Mouse (Mus musculus) kidney, adult 9 months (tissue): ENCODE measurements at regions not wholly inside any gene's neighbourhood (a gene's known extent, or its start where the extent isn't known, plus 50 kb on each side); places are given as distances from the start of the nearest gene placed in this dataset.

ENCODE experiments used
- DNase-seq: peaks from one replicate; pipeline ENCODE4 v3.0.0; 2022

DNA sequence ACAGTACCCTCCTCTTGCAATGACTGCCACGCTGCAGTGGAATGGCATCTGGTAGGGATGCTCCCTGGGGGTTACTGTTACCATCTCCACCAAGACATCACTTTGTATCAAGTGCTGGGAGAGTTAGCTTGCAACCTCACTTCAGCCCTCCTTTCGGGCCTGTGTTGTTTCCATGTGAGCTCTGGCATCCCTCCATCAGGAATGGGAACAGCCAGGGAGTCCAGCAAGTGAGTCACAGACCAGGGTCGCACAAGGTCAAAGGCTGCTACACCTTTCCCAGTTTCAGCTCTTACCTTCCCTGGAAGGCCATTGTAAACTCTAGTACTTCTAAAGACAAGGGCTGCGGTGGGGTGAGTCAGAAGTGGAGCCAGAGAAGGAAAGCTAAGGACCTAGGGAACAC lies 302.3 kb upstream of the Klf3 start:
- DNase-seq: peak; percentile 23

DNA sequence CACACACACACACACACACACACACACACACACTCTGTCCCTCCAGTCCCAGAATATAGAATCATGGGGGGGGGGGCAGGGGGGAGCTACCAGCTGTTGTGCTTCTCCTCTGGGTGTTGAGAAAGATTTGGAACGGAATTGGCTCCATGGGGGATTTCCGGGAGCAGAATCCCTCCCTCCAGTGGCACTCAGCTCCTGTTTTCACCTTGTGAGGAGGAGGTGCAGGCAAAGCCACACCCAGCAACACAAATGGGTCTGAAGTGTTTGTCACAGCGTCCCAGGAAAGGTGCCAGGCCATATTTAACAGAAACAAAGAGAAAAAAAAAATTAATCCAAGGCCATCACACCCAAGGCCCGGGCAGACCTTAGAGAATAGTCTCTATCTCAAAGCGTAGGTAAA lies 301.4 kb upstream of the Klf3 start:
- DNase-seq: no peak

DNA sequence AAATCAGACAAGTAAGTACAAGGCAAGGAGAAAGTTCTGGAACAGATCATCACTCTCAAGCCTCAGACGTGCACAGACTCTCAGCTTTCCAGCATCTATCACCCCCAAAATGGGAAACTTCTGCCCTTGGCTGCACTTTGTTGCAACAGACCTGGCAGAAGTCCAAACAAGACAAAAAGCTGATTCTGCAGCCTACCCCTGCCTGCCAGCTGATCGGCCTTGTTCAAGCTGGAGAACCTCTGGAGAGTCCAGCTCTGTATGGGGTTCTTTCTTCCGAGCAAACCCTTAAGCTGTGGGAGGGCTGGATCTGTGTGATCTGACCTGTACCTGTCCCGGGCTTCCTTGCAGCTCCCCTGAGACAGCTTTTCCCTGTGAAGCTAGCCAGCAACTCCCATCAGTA lies 299.7 kb upstream of the Klf3 start:
- DNase-seq: peak; percentile 64

DNA sequence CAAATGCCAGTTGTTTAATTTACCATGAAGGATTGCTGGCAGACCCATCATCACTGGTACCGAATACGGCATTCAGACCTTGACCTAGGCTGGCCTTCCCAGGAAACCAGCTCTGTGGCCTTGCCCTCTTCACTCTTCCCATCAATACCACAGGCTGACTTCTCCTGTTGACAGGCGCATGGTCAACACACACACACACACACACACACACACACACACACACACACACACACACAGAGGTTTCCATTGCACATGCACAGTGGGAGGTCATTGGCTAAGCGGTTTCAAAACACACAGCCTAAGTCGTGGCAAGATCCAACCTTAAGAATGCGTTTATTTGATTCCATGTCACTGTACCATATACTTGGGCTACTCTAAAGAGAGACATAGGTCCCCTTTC lies 298.7 kb upstream of the Klf3 start:
- peak; percentile 19 for DNase-seq

DNA sequence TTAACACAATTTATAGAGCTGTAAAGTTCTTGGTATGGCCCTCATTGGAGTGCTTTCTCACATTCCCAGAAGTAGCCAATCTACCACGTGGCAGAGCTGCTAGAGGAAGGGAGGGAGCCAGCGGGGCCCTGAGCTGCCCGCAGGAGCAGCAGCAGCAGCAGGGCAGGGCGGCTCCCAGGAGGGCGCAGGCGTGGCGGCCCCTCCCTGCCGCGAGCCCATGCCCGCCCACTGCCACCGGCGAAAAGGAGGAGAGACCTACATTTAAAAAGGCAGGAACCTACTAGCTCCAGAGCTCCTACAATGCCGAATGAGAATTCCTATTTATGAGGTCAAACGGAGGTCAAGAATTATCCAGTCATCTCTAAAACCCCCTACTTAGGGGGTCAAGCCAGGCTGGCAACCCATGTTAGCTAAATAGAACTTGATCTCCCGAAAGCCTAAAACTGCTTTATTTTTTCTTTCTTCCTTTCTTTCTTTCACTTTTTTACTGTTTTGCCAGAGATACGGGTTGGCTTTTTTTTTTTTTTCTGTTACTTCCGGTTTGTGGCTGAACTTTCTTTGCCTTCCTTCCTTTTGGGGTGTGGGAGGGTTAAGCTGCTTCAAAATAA lies 297.9 kb upstream of the Klf3 start:
- peak; percentile 85 for DNase-seq

DNA sequence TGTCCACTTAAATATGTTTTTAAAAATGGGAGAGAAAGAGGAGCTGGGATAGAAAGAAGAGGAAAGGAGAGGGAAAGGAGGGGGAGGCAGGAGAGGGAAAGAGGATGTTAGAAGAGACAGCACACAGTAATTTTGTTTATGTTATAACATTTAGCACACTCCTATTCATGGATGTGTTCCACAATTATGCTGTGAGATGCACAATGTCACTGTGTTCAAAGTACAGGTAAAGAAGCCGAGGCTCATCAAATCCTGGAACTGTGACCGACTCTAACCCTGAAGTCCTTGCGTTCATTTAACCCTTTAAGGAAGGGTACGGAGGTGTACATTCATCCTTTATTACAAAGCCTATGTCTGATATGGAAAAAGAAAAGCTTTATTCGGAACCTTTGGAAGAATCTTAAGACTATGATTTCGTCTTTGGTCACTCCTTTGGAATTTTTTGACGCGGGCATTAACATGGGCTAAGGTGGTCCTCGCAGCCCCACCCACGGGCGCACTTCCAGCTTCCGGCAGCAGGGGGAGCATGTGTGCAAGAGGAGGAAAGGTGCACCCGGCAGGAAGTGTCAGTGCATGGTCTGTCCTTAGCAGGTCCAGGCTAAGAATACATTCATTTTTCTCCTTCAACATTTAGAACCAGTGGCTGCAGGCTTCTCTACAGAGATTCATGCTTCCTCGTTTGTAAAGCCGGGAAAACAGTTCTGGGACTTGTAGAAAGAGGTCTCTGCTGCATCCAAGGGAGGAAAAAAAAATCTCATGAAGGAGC lies 297.2 kb upstream of the Klf3 start:
- DNase-seq: peak; percentile 89

DNA sequence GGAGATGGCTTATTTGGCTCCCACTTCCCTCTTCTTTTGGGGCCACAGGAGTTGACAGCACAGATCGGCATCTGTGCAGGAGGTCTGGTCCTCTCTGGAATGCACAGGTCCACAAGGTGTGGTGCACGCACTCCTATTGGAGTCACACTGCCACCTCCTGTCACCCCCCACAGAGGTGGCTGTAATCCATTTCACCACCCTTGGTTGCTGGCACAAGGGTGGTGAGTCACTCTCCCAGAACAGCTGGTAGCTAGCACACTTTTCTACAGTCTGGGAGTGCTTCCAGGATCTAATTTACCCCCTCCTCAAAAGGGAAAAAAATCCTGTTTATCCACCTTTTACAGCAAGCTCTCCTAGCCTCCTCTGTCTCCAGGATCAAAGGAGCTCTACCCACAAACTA lies 294.6 kb upstream of the Klf3 start:
- peak; percentile 26 for DNase-seq

DNA sequence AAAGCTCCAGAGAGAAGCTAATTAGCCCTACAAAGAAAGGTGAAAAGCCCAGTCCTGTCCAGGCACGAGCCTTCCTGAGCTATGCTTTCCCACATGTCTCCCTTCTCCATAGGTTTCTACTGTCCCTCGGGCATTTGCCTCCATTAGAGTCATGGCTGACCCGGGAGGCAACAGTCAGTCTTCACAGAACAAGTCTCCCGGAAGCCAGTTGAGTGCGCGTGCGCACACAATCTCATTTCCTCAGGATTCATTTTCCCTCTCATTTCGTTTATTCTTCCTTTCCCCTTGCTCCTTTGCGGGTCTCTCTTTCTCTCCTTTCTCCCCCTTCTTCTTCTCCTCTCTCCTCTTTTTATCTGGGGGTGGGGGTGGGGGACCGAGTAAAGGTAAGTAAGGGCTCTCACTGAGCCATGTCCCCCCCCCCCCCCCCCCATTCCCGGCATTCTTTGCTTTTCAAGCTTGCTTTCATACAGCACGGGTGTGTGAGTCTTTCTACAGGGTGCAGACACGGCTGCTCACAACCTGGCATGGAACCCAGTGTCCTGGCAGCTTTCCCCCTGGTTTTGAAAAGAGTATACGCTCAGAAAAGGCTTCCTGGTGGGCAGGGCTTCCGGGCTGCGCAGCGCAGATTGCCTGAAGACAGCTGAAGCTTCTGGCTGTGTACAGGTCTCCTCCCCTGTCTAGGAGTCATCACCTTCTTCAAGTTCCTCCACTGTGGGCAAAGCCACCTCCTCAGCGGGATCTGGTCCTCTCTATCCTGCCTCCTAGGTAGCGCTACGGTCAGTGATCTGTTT lies 289.8 kb upstream of the Klf3 start:
- DNase-seq: no peak

DNA sequence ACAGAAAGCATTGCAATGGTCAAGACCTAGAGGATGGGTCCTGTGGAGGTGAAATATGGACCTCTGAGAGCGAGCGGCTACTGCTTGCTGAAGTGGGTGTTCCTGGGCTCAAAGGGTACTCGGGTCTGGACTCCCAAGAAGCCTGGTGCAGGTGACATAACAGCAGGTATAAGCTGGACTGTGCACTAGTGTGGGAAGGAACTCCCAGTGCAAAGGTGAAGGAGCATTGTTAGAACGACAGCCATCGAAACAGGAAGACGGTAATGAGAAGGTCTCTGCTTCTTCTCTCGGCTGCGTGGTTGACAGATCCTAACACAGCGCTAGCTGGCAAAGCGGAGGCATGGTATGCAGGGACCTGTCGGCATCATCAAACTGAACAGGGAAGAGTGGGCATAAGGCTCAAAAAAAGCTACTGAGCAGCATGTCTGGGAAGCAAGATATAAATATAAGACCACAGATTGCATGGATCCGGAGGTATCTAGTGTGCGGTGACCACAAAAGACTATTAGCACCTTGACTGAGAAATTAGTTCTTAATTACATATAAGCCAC lies 287.0 kb upstream of the Klf3 start:
- peak; percentile 62 for DNase-seq

DNA sequence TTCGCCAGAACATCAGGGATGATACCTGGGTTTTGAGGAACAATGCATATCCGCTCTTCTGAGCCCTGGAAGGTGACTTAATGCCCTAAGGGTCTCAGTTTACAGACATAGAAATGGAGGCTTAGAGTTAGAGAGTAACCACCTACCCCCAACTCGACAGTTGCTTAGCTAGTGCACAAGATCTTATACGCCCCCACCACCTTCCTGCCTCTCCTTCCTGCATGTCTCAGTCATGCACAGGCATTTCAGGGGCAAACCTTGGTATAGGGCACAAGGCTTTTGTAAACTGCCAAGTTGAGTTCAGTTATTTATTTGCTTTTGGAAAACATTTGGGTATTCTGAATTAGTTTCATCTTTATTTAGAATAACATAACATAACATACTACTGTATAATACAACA lies 285.9 kb upstream of the Klf3 start:
- no peak for DNase-seq

DNA sequence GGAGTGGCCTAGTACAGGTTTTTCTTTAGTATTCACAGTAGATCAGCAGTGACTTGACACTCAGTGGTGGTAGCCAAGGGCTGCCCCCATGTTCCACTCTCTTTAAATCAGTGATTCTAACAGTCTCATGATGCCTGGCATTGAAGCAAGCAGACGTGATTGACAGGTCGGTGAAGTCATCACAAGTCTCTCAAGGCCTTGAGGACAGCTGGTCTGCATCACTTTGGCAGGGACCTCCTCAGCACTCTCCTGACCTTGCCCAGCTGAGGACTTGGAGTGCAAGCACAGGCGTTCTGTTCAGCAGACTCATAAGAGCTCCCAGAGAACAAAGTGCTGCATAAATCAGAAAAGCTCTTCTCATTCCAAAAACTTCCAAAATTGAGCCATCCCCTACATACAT lies 285.4 kb upstream of the Klf3 start:
- DNase-seq: peak; percentile 39

DNA sequence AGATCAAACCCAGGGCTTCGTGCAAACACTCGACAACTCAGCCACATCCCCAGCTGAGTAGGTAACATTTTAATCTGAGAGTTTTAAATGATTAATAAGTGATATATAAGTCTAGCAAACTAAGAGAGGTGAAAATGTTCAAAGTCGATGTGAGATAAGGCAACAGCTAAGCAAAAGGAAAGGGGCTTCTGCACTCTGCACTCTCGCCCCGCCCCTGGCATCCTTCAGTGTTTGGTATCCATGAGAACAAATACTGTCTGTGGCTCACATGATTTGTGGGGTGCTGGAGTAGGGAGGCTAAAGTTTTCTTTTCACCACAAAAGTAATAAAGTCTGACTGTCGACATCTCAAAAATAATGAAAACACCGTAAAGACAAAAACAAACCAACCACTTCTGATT lies 284.2 kb upstream of the Klf3 start:
- peak; percentile 67 for DNase-seq

DNA sequence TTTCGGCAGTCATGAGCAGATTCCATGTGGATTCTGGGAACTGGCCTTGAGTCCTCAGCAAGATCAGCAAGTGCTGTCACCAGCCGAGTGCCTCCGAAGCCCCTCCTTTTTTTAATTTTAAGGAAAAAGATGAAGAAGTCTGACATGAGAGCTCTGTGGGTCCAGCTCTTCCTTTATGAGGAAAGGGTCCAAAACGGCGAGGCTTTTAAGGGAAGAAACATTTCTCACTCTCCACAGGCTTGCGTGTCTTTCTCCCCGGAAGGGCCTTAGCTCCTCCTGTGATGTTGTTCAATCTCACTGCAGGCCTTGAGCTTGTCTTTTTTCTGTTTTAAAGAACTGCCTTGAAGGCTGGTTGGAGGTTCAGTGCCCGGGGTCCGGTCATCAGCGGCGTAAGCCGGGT lies 283.5 kb upstream of the Klf3 start:
- no peak for DNase-seq

DNA sequence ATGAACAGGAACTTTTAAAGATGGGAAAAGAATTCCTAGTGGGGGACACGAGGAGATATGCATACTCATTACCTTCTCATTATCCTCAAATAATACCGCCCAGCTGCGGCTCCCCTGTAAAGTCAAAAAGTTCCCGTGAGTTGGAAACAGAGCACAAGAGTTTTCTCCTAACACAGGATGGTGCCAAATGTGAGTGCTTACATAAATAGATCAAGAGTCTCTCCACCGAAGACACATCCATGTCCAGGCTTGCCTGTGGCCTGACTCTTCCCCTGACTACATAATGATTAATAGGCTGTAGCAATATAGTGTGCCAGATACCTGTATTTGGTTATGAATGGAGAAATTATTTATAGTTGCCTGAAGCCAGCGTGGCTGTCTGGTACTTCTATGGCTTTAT lies 281.8 kb upstream of the Klf3 start:
- DNase-seq: no peak

DNA sequence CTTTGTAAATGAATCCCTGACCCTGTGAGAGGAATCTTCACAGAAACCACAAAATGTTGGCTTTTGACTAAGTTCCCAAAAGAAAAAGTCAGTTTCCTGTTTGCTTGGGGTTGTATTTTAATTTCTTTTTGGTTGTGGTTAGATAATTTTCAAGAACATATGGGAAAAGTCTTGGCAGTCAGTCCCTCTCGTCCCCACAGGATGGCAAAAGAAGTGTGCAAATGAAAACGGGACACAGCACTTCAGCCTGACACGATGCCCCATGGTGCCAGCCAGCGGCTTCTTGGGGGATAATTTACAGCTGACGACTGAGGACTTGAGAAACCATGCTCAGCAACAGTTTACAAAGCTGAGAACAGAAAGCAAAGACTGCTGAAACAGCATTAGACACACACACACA lies 281.2 kb upstream of the Klf3 start:
- peak; percentile 35 for DNase-seq

DNA sequence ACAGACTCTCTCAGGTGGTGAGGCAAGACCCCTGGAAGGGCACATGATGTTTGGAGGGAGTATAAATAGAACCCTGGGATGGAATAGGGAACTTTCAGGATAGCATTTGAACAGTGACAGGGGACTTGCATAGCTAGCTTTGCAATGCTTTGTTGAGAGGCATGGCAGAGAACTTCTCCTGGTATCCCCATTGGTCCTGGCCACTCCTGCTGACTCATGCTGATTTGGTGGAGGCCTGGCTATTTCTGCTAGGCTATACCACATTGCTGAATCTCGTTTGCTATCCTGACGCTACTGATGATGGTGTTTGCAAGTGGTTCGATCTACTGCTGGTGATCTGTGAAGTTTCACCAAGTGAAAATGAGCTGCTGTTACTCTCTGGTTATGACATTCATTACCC lies 276.7 kb upstream of the Klf3 start:
- no peak for DNase-seq

DNA sequence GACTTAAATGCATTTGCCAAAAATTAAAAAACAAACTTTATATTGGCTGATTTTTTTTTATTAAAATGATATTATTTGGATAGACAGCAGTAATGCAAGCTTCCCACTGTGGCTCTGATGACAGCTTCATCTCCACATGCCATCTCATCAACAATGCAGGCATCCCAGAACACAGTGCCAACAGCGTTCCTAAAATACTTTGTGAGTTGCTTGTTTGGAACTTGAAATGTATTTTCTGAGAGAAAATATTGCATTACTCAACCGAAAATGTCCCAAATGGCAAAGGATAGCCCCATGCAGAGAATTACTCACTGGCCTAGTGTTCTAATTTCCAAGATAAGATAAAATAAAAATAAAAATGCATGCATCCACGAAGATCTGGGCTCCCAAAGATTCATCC lies 275.2 kb upstream of the Klf3 start:
- DNase-seq: no peak

DNA sequence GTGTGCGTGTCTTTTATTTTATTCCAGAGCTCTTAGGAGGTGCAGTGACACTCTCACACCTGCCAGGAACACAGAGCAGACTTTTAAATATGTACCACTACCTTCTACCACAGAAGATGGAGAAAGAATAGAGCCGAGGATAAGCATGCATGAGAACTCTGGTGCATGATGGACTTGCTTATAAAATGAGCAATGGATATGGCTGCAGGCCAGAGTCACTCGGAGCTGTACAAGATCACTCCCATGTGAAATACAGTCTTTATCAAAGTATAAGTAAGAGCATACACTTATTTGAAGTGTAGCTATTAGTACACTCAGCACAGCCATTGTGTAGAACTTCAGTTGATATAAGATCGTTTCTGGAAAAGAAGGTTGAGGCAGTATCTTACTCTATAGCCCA lies 268.8 kb upstream of the Klf3 start:
- DNase-seq: no peak

DNA sequence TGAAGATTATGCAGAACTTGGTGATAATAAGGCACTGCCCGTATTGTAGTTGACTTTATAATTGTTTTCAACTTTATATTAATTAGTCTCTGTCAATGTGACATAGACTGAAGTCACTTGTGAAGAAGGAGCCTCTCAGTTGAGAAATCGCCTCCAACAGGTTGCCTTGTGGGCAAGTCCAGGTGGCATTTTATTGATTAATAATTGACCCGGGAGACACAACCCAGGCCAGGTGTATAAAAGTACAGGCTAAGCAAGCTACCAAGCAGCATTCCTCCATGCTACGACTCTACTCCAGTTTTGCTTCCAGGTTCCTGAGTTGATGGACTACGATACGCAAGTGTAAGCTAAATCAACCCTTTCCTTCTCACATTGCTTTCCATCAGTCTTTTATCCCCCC lies 268.2 kb upstream of the Klf3 start:
- DNase-seq: peak; percentile 69

DNA sequence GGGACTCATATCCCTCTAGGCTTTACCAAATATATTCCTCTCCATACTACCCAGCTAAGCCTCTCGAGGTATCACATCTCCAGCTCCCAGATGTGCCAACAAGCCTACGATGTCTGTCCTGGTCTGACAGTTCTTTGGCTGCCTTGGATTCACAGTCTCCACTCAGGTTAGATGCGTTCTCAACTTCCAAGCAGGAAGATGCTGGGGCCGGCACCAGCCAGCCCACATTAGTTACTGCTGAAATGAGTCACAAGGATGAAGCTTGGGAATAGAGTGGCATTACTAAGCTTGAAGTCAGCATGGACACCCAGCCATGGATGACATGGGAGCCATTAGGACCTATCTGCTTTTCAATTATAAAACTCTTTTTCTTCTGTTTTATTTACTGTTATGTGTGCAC lies 267.6 kb upstream of the Klf3 start:
- no peak for DNase-seq

DNA sequence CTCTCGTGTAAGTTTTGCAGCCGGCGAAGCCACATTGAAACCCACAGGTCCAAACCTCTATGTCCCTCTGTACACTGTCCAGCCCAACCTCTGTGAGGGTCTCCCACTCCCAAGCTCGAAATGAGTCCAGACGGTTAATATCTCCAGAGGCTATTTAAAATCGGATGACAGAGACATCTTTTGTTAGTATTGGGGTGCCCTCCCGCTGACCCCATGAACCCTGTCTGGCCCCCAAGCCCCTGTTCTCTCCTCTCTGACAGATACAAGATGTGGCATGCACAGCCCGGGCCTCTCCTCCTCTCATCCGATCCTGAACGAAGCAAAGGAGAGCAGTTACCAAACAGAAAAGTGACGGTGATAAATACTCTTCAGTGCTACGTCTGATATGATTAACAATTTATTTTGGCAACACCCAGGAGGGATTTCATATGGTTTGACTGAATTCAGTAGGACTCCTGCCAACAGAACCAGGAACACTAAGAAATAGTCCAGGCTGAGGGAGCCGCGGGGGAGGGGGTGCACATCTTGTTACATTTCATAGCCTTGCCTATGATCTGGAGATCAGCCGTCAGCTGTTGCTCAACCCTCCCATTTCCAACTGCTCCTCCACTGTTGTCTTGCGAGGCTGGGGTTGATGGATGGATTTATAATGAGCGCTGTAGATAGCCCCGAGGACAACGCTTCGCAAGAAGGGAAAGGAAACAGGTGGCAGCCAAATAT lies 266.6 kb upstream of the Klf3 start:
- no peak for DNase-seq

DNA sequence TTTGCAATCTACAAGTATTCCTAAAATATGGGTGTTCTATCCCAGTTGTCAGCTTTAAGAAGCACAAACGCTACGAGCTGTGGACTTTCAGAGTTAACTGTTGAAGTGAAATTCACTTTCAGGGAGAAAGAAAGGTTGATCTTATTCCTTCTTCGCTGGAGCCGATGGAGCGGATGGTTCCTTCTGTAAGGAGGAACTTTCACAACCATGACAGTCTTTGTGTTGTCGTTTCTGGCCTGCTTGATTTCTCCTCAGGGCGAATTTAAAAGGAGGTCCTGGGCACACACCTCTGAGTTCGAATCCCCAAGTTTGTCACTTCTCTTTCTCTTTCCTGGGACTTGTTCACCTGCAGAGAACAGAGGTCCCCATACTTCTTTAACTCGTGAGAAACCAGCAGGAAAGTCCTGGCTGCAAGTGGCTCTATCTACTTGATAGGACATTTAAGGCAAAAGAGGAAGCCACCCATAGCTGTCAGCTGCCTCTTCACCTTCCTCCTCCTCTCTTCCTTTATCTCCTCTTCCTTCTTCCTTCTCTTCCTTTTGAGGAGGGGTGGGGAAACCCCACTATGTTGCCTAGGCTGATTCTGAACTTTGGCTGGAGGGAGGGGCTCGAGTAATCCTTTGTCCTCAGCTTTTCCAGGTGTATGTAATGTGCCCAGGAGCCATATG lies 265.9 kb upstream of the Klf3 start:
- no peak for DNase-seq

DNA sequence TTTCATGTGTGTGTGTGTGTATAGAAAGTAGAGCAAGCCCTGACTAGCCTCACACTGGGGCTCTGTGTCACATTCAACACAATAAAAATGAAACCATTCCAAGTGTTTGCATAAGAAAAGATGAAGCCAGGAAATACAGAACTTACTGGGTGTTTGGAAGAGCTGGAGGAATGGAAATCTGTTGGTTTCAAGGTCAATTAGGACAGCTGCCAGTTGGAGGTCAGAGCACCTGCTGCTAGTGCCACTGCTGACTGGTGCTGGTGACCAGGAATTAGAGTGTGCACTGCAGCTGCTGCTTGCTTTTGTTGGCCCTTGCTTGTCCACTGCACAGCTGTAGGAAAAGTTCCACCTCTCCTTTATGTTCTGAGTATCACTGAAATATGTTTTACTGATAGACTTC lies 261.4 kb upstream of the Klf3 start:
- DNase-seq: no peak
